Mouse (Mus musculus): Measurements from ENCODE around the gene Clstn3. TPM values are rescaled to one million over a fixed set of nuclear protein-coding genes. Genes with fewer than 3 reads are reported as not detected.
"Not testable (repeated sequence)": the region's sequence is repeated elsewhere in the genome, so short reads cannot be mapped to it uniquely, and the experiment has no call there.

Clstn3 gene
- polyA plus RNA-seq, 2 experiments: 5.1 to 11.2 TPM

DNA sequence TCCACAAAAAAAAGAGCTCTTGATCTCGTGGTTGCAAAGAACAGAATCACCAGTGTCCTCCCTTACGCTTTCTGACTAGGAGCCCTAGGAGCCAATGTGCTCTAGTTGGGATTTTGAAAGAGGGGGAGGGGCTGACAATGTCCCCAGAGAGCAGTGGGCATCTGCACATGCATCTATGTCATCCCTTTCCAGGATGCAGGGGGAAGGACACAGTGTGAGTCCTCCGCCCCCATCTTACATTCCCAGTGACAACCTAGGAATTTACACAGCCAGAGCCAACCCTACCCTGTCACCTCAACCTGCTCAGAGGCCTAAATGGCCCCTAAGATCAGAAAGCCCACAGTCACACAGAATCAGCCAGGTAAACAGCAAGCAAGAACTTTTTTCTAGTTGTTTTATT, 34.2 kb downstream of the Clstn3 start:
- no peak for TF ChIP-seq POLR2A (IDR thresholded peaks at IDR 0.05; ENCODE audit: borderline replicate concordance, extremely low read depth, insufficient read depth, insufficient read length)
- WGBS: 72% methylated on average over 3 of the region's 3 CpGs
- no peak overlapping the region for H3K4me2 ChIP-seq (replicated peaks; ENCODE audit: low read depth, low read length, severe bottlenecking)
- H3K9ac ChIP-seq (ENCODE audit: low read depth, low read length, severe bottlenecking): no peak overlapping the region
- ATAC-seq (ENCODE audit: low FRiP score, low read depth) (no peak), DNase-seq (ENCODE audit: low spot score) (no peak)
- H3K4me1 ChIP-seq (ENCODE audit: control insufficient read depth, insufficient read depth, low read length): no peaks in the 10 kb centered on the region
- H3K27ac ChIP-seq (replicated peaks; ENCODE audit: low read depth, low read length): no peak overlapping the region
- H3K4me3 ChIP-seq (replicated peaks; ENCODE audit: low read length): no peak overlapping the region
- H3K9me3 ChIP-seq (ENCODE audit: control insufficient read depth, low read length): no peaks in the 10 kb centered on the region
- no peaks in the 10 kb centered on the region for H3K36me3 ChIP-seq (ENCODE audit: control insufficient read depth, insufficient read depth, low read length)
- H3K27me3 ChIP-seq (ENCODE audit: control insufficient read depth, insufficient read depth, low read length): no peaks in the 10 kb centered on the region

DNA sequence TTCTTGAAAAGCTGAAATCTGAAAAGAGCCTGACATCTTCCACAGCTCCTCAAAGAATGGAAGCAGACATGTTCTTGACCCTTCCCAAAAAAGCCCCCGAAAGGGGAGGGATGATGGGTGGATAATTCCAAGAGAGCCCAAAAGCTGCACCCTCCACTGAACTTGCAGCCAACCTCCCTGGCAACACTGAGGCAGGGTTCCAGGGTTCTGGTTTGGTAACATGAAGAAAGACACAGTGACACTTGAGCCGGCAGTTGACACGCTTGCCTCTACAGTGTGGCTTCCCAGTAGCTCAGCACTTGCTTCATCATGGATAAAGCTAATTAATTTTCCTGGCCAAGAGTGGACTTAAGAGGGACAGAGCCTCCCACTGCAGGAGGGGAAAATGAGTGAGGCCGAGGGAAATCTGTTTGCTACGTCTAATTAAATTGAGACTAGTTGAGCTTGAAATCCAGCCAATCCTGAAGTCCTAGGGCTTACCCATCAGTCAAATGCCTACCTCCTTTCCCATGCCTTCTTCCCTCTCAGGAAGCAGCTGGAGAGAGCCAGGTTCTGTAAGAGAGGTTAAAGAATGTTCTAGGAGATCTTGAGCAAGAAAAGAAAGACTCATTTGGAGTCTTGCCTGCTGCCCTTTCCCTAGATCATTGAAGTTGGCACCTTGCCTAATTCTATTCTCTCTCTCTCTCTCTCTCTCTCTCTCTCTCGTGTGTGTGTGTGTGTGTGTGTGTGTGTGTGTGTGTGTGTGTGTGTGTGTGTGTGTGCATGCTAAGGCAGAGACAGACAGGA, 36.6 kb downstream of the Clstn3 start:
- Histone ChIP-seq H3K9me3 (ENCODE audit: control insufficient read depth, low read length) (no peaks in the 10 kb centered on the region), H3K4me1 (ENCODE audit: control insufficient read depth, insufficient read depth, low read length) (no peaks in the 10 kb centered on the region), H3K9ac (ENCODE audit: low read depth, low read length, severe bottlenecking) (no peak overlapping the region), H3K27me3 (ENCODE audit: control insufficient read depth, insufficient read depth, low read length) (no peaks in the 10 kb centered on the region), H3K4me2 (replicated peaks; ENCODE audit: low read depth, low read length, severe bottlenecking) (no peak overlapping the region), H3K4me3 (replicated peaks; ENCODE audit: low read length) (no peak overlapping the region), H3K36me3 (ENCODE audit: control insufficient read depth, insufficient read depth, low read length) (no peaks in the 10 kb centered on the region), H3K27ac (replicated peaks; ENCODE audit: low read depth, low read length) (no peak overlapping the region)
- no peak for DNase-seq (ENCODE audit: low spot score)
- ATAC-seq (ENCODE audit: low FRiP score, low read depth): no peak
- 62% methylated on average over 5 of the region's 6 CpGs for WGBS
- no peak for TF ChIP-seq POLR2A (IDR thresholded peaks at IDR 0.05; ENCODE audit: borderline replicate concordance, extremely low read depth, insufficient read depth, insufficient read length)

DNA sequence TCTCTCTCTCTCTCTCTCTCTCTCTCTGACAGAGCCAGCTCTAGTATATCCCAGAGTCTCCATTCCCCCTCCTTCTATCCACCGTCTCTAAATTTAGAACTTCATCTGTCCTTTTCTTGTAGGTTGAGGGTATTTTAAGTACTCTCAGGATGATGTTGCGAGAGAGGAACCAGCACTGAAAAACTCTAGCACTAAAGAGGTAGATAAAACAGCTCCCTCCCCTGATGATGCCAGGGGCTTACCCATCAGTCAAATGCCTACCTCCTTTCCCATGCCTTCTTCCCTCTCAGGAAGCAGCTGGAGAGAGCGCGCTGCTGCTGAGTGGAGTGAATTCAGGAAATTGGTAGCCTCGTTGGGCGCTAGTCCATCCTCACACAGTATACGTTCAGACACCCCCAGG, 37.3 kb downstream of the Clstn3 start:
- TF ChIP-seq POLR2A (IDR thresholded peaks at IDR 0.05; ENCODE audit: borderline replicate concordance, extremely low read depth, insufficient read depth, insufficient read length): no peak
- Histone ChIP-seq H3K36me3 (ENCODE audit: control insufficient read depth, insufficient read depth, low read length) (no peaks in the 10 kb centered on the region), H3K4me3 (replicated peaks; ENCODE audit: low read length) (no peak overlapping the region), H3K27me3 (ENCODE audit: control insufficient read depth, insufficient read depth, low read length) (no peaks in the 10 kb centered on the region), H3K9ac (ENCODE audit: low read depth, low read length, severe bottlenecking) (no peak overlapping the region), H3K27ac (replicated peaks; ENCODE audit: low read depth, low read length) (no peak overlapping the region), H3K4me1 (ENCODE audit: control insufficient read depth, insufficient read depth, low read length) (no peaks in the 10 kb centered on the region), H3K9me3 (ENCODE audit: control insufficient read depth, low read length) (no peaks in the 10 kb centered on the region), H3K4me2 (replicated peaks; ENCODE audit: low read depth, low read length, severe bottlenecking) (no peak overlapping the region)
- no peak for ATAC-seq (ENCODE audit: low FRiP score, low read depth)
- 80% methylated on average over 7 of the region's 7 CpGs for WGBS
- DNase-seq (ENCODE audit: low spot score): no peak

GRCm38 (mm10) chr6:124426604-124427003, 38.0 kb downstream of the Clstn3 start:
- H3K27ac ChIP-seq (replicated peaks; ENCODE audit: low read depth, low read length): no peak overlapping the region
- no peak overlapping the region for H3K9ac ChIP-seq (ENCODE audit: low read depth, low read length, severe bottlenecking)
- H3K9me3 ChIP-seq (ENCODE audit: control insufficient read depth, low read length): no peaks in the 10 kb centered on the region
- TF ChIP-seq POLR2A (IDR thresholded peaks at IDR 0.05; ENCODE audit: borderline replicate concordance, extremely low read depth, insufficient read depth, insufficient read length): no peak
- H3K4me2 ChIP-seq (replicated peaks; ENCODE audit: low read depth, low read length, severe bottlenecking): no peak overlapping the region
- ATAC-seq (ENCODE audit: low FRiP score, low read depth) (no peak), DNase-seq (ENCODE audit: low spot score) (no peak)
- H3K27me3 ChIP-seq (ENCODE audit: control insufficient read depth, insufficient read depth, low read length): no peaks in the 10 kb centered on the region
- H3K4me1 ChIP-seq (ENCODE audit: control insufficient read depth, insufficient read depth, low read length): no peaks in the 10 kb centered on the region
- H3K4me3 ChIP-seq (replicated peaks; ENCODE audit: low read length): no peak overlapping the region
- WGBS: 47% methylated on average over 3 of the region's 3 CpGs
- H3K36me3 ChIP-seq (ENCODE audit: control insufficient read depth, insufficient read depth, low read length): no peaks in the 10 kb centered on the region

- no peak overlapping the region for H3K9ac ChIP-seq (ENCODE audit: low read depth, low read length, severe bottlenecking)
- TF ChIP-seq POLR2A (IDR thresholded peaks at IDR 0.05; ENCODE audit: borderline replicate concordance, extremely low read depth, insufficient read depth, insufficient read length): no peak
- no peak overlapping the region for H3K27ac ChIP-seq (replicated peaks; ENCODE audit: low read depth, low read length)
- DNase-seq (ENCODE audit: low spot score) (no peak), ATAC-seq (ENCODE audit: low FRiP score, low read depth) (no peak)
- H3K4me2 ChIP-seq (replicated peaks; ENCODE audit: low read depth, low read length, severe bottlenecking): no peak overlapping the region
- no peaks in the 10 kb centered on the region for H3K27me3 ChIP-seq (ENCODE audit: control insufficient read depth, insufficient read depth, low read length)
- no peaks in the 10 kb centered on the region for H3K36me3 ChIP-seq (ENCODE audit: control insufficient read depth, insufficient read depth, low read length)
- H3K4me1 ChIP-seq (ENCODE audit: control insufficient read depth, insufficient read depth, low read length): no peaks in the 10 kb centered on the region
- H3K4me3 ChIP-seq (replicated peaks; ENCODE audit: low read length): no peak overlapping the region
- H3K9me3 ChIP-seq (ENCODE audit: control insufficient read depth, low read length): no peaks in the 10 kb centered on the region
- 83% methylated on average over 6 of the region's 6 CpGs for WGBS
These were observed 39.1 kb downstream of the Clstn3 start for GRCm38 (mm10) chr6:124425523-124425922.

- H3K4me2 ChIP-seq (replicated peaks; ENCODE audit: low read depth, low read length, severe bottlenecking); H3K9me3 ChIP-seq (ENCODE audit: control insufficient read depth, low read length); H3K27ac ChIP-seq (replicated peaks; ENCODE audit: low read depth, low read length); ATAC-seq (ENCODE audit: low FRiP score, low read depth); DNase-seq (ENCODE audit: low spot score); H3K4me3 ChIP-seq (replicated peaks; ENCODE audit: low read length); H3K27me3 ChIP-seq (ENCODE audit: control insufficient read depth, insufficient read depth, low read length); H3K9ac ChIP-seq (ENCODE audit: low read depth, low read length, severe bottlenecking); H3K4me1 ChIP-seq (ENCODE audit: control insufficient read depth, insufficient read depth, low read length); H3K36me3 ChIP-seq (ENCODE audit: control insufficient read depth, insufficient read depth, low read length): not testable (repeated sequence)
- WGBS: 65% methylated on average over 7 of the region's 7 CpGs
These were observed 39.6 kb downstream of the Clstn3 start for GRCm38 (mm10) chr6:124425042-124425441.

All from limb, embryonic 14.5 days (tissue).